Mouse (Mus musculus) Patski (cell line): ENCODE data around the gene Atxn7l3. TPM values are rescaled to one million over a fixed set of nuclear protein-coding genes. Genes with fewer than 3 reads are reported as not detected.

Source experiments
- ATAC-seq: fragments of 100-300 bp; one replicate; pipeline ENCODE4 v1.8.0; 2021
- CTCF ChIA-PET: fragments of 350-600 bp; sonication (Branson Sonifier 250); formaldehyde crosslinking; loops from one replicate; lab custom pipeline; 2022; ENCODE audit warnings: inconsistent platforms; lab: Charles Lee
- POLR2A ChIA-PET: fragments of 350-600 bp; sonication (Branson Sonifier 250); formaldehyde crosslinking; loops from one replicate; lab custom pipeline; 2022; ENCODE audit warnings: antibody characterized with exemption, inconsistent platforms; lab: Charles Lee
- DNase-seq: peaks from one replicate; pipeline ENCODE4 v3.0.0-alpha.2; 2011; ENCODE audit warnings: low read depth, low spot score
- H3K27me3 ChIP-seq: fragments of 371-371 bp; one replicate; pipeline ENCODE4 v1.5.1; 2021
- CTCF ChIP-seq: fragments of 100-300 bp; IDR thresholded peaks from one replicate; pipeline ENCODE4 v1.5.1; 2021
- in situ Hi-C: fragments of 300-500 bp; cut with MboI; formaldehyde crosslinking; loops from 3 replicates; pipeline ENCODE4 v1.11.1; 2018; ENCODE audit warnings: low pct_unique_long_range_greater_than_20kb, mixed read lengths
- polyA plus RNA-seq: library from polyadenylated mRNA; unstranded; gene quantifications from one replicate; pipeline ENCODE4 v1.2.3, GENCODE M21; 2021

Gene Atxn7l3
- polyA plus RNA-seq, 1 experiment from 2014 or later: 53.4 TPM

GRCm38 (mm10) chr11:102277754-102278153 is 18.7 kb downstream of the Atxn7l3 start:
- DNase-seq (no peak), ATAC-seq (no peak)
- peaks cover 9% of the 10 kb centered on the region for H3K27me3 ChIP-seq
- TF ChIP-seq CTCF: no peak
- CTCF ChIA-PET: interaction anchor here (1.4 kb wide), 1 partner anchor 157 kb away, joined by 3 read pairs; no protein-coding TSS in a partner anchor
- in situ Hi-C loops: loop anchor here (5.0 kb wide), 1 partner anchor 85 kb away; no protein-coding TSS in a partner anchor
- POLR2A ChIA-PET: interaction anchor here (0.6 kb wide), 1 partner anchor 1419 kb away, joined by 3 read pairs; no protein-coding TSS in a partner anchor

- no peak for TF ChIP-seq CTCF
- in situ Hi-C loops: loop anchor here (5.0 kb wide), 1 partner anchor 84 kb away; no protein-coding TSS in a partner anchor
- H3K27me3 ChIP-seq: peaks cover 13% of the 10 kb centered on the region
- ChIA-PET POLR2A (no interaction called here), CTCF (interaction anchor here (1.1 to 1.8 kb wide), 4 partner anchors 9 to 82 kb away, joined by 3 to 6 read pairs (median 5); partner anchors contain the start of gene BC030867)
- DNase-seq: no peak
- no peak for ATAC-seq
These were observed 20.0 kb downstream of the Atxn7l3 start for GRCm38 (mm10) chr11:102276411-102276915.

- CTCF ChIA-PET: interaction anchor here (0.6 to 3.8 kb wide), 3 partner anchors 20 to 39 kb away, joined by 3 to 15 read pairs (median 4); partner anchors contain the start of genes BC030867 and Hdac5
- in situ Hi-C loops: no loop called here
These were observed 27.7 kb downstream of the Atxn7l3 start, which contains the start of gene Asb16 for GRCm38 (mm10) chr11:102268520-102269244. Asb16 (plus strand) TSS chr11:102268743.

GRCm38 (mm10) chr11:102267480-102267879 is 29.0 kb downstream of the Atxn7l3 start:
- ATAC-seq: no peak
- TF ChIP-seq CTCF: no peak

More at GRCm38 (mm10) chr11:102268520-102269244, 27.7 kb downstream of the Atxn7l3 start, which contains the start of gene Asb16:
- POLR2A ChIA-PET: interaction anchor here (0.5 to 0.6 kb wide), 2 partner anchors 18 to 85 kb away, joined by 3 to 4 read pairs; no protein-coding TSS in a partner anchor
- ATAC-seq (no peak), DNase-seq (no peak)
- peaks cover 8% of the 10 kb centered on the region for H3K27me3 ChIP-seq
- no peak for TF ChIP-seq CTCF

GRCm38 (mm10) chr11:102266631-102267355 is 29.6 kb downstream of the Atxn7l3 start:
- no peaks in the 10 kb centered on the region for H3K27me3 ChIP-seq
- DNase-seq: no peak
- POLR2A ChIA-PET: interaction anchor here (0.6 to 1.3 kb wide), 3 partner anchors 13 to 391 kb away, joined by 4 to 8 read pairs (median 7); no protein-coding TSS in a partner anchor
- CTCF ChIA-PET: interaction anchor here (1.4 to 3.8 kb wide), 6 partner anchors 9 to 198 kb away, joined by 3 to 15 read pairs (median 5); partner anchors contain the start of genes BC030867 and Hdac5
- TF ChIP-seq CTCF: no peak
- ATAC-seq: no peak
- in situ Hi-C loops: no loop called here

More at GRCm38 (mm10) chr11:102267480-102267879, 29.0 kb downstream of the Atxn7l3 start:
- no peak for DNase-seq
- POLR2A ChIA-PET: interaction anchor here (0.6 to 1.3 kb wide), 3 partner anchors 12 to 390 kb away, joined by 4 to 8 read pairs (median 7); no protein-coding TSS in a partner anchor
- peaks cover 1% of the 10 kb centered on the region for H3K27me3 ChIP-seq
- CTCF ChIA-PET: interaction anchor here (1.4 to 3.8 kb wide), 6 partner anchors 8 to 198 kb away, joined by 3 to 15 read pairs (median 5); partner anchors contain the start of genes BC030867 and Hdac5
- in situ Hi-C loops: no loop called here

- DNase-seq: no peak
- ATAC-seq: no peak
- POLR2A ChIA-PET: no interaction called here
- in situ Hi-C loops: no loop called here
- H3K27me3 ChIP-seq: no peaks in the 10 kb centered on the region
- no peak for TF ChIP-seq CTCF
- CTCF ChIA-PET: interaction anchor here (2.5 to 3.8 kb wide), 2 partner anchors 9 to 18 kb away, joined by 10 to 15 read pairs; partner anchors contain the start of gene BC030867
These were observed 30.6 kb downstream of the Atxn7l3 start for GRCm38 (mm10) chr11:102265816-102266215.

- in situ Hi-C loops: no loop called here
- ChIA-PET POLR2A (no interaction called here), CTCF (no interaction called here)
- TF ChIP-seq CTCF: no peak
- no peaks in the 10 kb centered on the region for H3K27me3 ChIP-seq
- DNase-seq (no peak), ATAC-seq (no peak)
These were observed 33.2 kb downstream of the Atxn7l3 start for GRCm38 (mm10) chr11:102263211-102263610.

DNA sequence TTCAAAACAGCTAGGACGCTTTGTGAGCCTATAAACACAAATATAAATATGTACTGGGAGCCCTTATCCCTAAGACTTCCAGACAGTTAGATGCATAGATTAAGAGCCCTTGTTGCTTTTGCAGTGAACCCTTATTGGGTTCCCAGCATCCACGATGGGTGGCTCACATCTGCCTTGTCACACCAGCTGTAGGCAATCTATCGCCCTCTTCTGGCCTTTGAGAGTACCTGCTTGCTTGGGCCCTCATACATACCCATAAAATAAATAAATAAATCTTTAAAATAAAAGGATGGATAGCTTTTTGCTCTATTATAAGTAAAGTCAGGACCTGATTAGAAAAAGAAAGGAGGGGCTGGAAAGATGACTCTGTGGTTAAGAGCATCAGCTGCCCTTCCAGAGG is 37.9 kb downstream of the Atxn7l3 start:
- ChIA-PET POLR2A (interaction anchor here (0.6 kb wide), 1 partner anchor 203 kb away, joined by 4 read pairs; no protein-coding TSS in a partner anchor), CTCF (no interaction called here)
- in situ Hi-C loops: no loop called here
- ATAC-seq (no peak), DNase-seq (no peak)
- TF ChIP-seq CTCF: peak; percentile 66
- no peaks in the 10 kb centered on the region for H3K27me3 ChIP-seq

DNA sequence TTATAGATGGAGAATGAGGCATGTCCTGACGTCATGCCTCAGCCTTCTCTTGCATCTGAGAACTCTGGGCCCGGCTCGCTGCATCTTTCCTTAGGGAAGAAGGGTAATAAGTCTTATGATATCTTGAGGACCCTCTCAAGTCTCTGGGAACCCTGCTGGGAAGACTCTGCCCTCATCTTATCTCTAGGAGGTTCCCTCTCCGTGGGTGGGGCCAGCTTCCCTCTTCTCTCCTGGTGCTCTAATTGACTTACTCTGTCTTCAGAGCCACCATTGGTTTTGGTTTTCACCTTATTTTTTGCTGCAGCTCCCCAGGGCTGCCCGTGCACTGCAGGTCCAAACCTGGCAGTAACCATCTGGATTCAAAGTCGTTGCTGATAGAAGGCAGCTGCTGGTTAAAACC is 38.3 kb downstream of the Atxn7l3 start:
- H3K27me3 ChIP-seq: no peaks in the 10 kb centered on the region
- TF ChIP-seq CTCF: no peak
- ChIA-PET CTCF (interaction anchor here (1.1 to 3.2 kb wide), 3 partner anchors 9 to 18 kb away, joined by 4 to 10 read pairs (median 4); partner anchors contain the start of gene BC030867), POLR2A (interaction anchor here (0.6 kb wide), 1 partner anchor 202 kb away, joined by 4 read pairs; no protein-coding TSS in a partner anchor)
- ATAC-seq (no peak), DNase-seq (no peak)
- in situ Hi-C loops: no loop called here
